Mouse (Mus musculus) olfactory bulb, adult 2 months (tissue): ENCODE measurements around the gene Tex45.

Source experiments
- CTCF ChIP-seq: fragments of 200-500 bp; IDR thresholded peaks from 2 replicates; pipeline ENCODE4 v1.5.1; 2012; ENCODE audit warnings: low read depth, mild to moderate bottlenecking, low read length, moderate library complexity; ENCODE audit not compliant: insufficient read depth
- POLR2A ChIP-seq: fragments of 200-500 bp; IDR thresholded peaks from 2 replicates; pipeline ENCODE4 v1.6.1; 2012; ENCODE audit warnings: mild to moderate bottlenecking, low read depth, low read length, moderate library complexity; ENCODE audit not compliant: insufficient read depth

- TF ChIP-seq CTCF, result no peak
- no peak for TF ChIP-seq POLR2A
These were observed 2.6 kb upstream of the Tex45 start for GRCm38 (mm10) chr8:3467886-3468545.
